Mouse (Mus musculus) erythroblast, adult 5-6 weeks (primary cell): ENCODE results near the gene Hoxa10. TPM values are rescaled to one million over a fixed set of nuclear protein-coding genes. Genes with fewer than 3 reads are reported as not detected.

Experiments
- ATAC-seq: replicated peaks from 2 replicates; pipeline ENCODE4 v1.8.0; 2016; ENCODE audit warnings: moderate number of reproducible peaks, mild to moderate bottlenecking, moderate TSS enrichment, inconsistent platforms; ENCODE audit not compliant: poor library complexity, low FRiP score, severe bottlenecking
- total RNA-seq, 2 experiments: library from RNA; stranded (forward) in 1 of 2; stranded (reverse) in 1 of 2; fragments of 150-400 nt in 1 of 2; fragments of 200-764, 138-1000 nt in 1 of 2; gene quantifications; 2 replicates each; pipeline versions ENCODE4 v1.2.3 to v1.2.4; 2015 to 2017; ENCODE audit warnings: low replicate concordance in 2 of 2

Gene Hoxa10
- total RNA-seq, 2 experiments from 2014 or later = not detected

- ATAC-seq = no peak
These were observed 31.6 kb downstream of the Hoxa10 start for GRCm38 (mm10) chr6:52208868-52209684.

GRCm38 (mm10) chr6:52208072-52208867, 32.4 kb downstream of the Hoxa10 start, which contains the start of gene Hoxa6:
Hoxa6 (minus strand) TSS chr6:52208722.
- ATAC-seq = no peak

GRCm38 (mm10) chr6:52207684-52207976, 33.0 kb downstream of the Hoxa10 start:
- ATAC-seq = no peak

GRCm38 (mm10) chr6:52206882-52207683, 33.6 kb downstream of the Hoxa10 start:
- no peak for ATAC-seq

GRCm38 (mm10) chr6:52205638-52206621, 34.7 kb downstream of the Hoxa10 start:
- ATAC-seq = no peak

GRCm38 (mm10) chr6:52205221-52205620, 35.4 kb downstream of the Hoxa10 start:
- ATAC-seq = no peak

GRCm38 (mm10) chr6:52204050-52204752, 36.5 kb downstream of the Hoxa10 start, which contains the start of gene Hoxa5:
Hoxa5 (minus strand) TSS chr6:52204587.
- ATAC-seq = no peak

GRCm38 (mm10) chr6:52203371-52204049, 37.1 kb downstream of the Hoxa10 start:
- no peak for ATAC-seq

- no peak for ATAC-seq
These were observed 37.6 kb downstream of the Hoxa10 start for GRCm38 (mm10) chr6:52203121-52203370.

- ATAC-seq = no peak
These were observed 38.1 kb downstream of the Hoxa10 start for GRCm38 (mm10) chr6:52202362-52203120.

GRCm38 (mm10) chr6:52201269-52201668, 39.4 kb downstream of the Hoxa10 start:
- no peak for ATAC-seq

GRCm38 (mm10) chr6:52200751-52201250, 39.9 kb downstream of the Hoxa10 start:
- no peak for ATAC-seq

- ATAC-seq = no peak
These were observed 40.4 kb downstream of the Hoxa10 start for GRCm38 (mm10) chr6:52200073-52200750.

GRCm38 (mm10) chr6:52197271-52197670, 43.4 kb downstream of the Hoxa10 start:
- no peak for ATAC-seq

GRCm38 (mm10) chr6:52196811-52197210, 43.8 kb downstream of the Hoxa10 start:
- ATAC-seq = no peak

- ATAC-seq = no peak
These were observed 46.0 kb downstream of the Hoxa10 start for GRCm38 (mm10) chr6:52194690-52195089.
